Mouse (Mus musculus): ENCODE measurements around the gene Hmgcl.

DNA sequence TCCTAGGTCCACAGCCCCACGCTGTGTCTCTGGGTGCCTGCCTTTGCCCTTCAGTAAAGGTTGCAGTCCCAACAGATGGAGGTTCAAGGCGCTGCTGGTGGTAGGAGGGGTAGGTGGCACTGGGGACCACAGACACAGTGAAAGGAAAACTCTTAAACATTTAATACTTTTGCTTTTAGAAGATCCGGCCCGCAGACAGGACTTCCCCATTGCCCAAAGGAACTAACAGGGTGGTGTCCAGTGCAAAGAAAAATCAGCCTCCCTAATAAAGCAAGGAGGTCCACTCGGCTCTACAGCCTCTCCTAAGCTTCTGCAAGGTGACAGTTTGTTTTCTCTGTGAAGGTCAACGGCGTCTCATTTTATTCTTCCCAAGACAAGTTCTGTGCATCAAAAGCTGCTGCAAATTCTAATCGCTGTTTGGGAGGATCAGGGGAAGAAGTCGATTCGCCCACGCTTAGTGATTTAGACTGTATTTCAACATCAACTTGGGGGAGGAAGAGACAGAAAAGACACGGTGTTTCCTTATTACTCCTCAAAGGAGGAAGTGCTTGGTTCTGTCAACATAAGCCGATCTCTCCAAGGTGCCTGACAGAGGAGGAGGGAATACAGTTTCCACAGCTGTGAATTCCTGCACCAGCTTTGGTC, 27.5 kb upstream of the Hmgcl start:
- no peak for TF ChIP-seq GATA1 (IDR thresholded peaks at IDR 0.05; ENCODE audit: borderline replicate concordance, low read length)
- TF ChIP-seq FLI1 (IDR thresholded peaks at IDR 0.05; ENCODE audit: low read length): no peak

Measured in megakaryocyte, embryonic 14.5 days (primary cell).